Mouse (Mus musculus) forebrain, embryonic 15.5 days (tissue): Measurements from ENCODE around the gene Dhx32. TPM values are rescaled to one million over a fixed set of nuclear protein-coding genes. Genes with fewer than 3 reads are reported as not detected.

Source experiments
- ATAC-seq: fragments of 200-750 bp; cut with Nextera tagmentation; replicated peaks from 2 replicates; pipeline ENCODE4 v1.8.0; 2017; ENCODE audit warnings: mild to moderate bottlenecking, moderate TSS enrichment, moderate library complexity
- H3K27ac ChIP-seq: fragments of 300-500 bp; sonication (generic); replicated peaks from 2 replicates; pipeline ENCODE4 v1.5.1; 2015; ENCODE audit warnings: mild to moderate bottlenecking, inconsistent platforms
- H3K27me3 ChIP-seq: fragments of 300-500 bp; sonication (generic); 2 replicates; pipeline ENCODE4 v1.6.1; 2015; ENCODE audit warnings: inconsistent platforms
- H3K36me3 ChIP-seq: fragments of 300-500 bp; sonication (generic); 2 replicates; pipeline ENCODE4 v1.6.1; 2015; ENCODE audit warnings: mild to moderate bottlenecking, inconsistent platforms
- H3K4me1 ChIP-seq: fragments of 300-500 bp; sonication (generic); 2 replicates; pipeline ENCODE4 v1.6.1; 2015; ENCODE audit warnings: inconsistent platforms
- H3K4me2 ChIP-seq: fragments of 300-500 bp; sonication (generic); replicated peaks from 2 replicates; pipeline ENCODE4 v1.6.1; 2015; ENCODE audit warnings: mild to moderate bottlenecking, inconsistent platforms
- H3K4me3 ChIP-seq: fragments of 300-500 bp; sonication (generic); 2 replicates; pipeline ENCODE4 v1.5.1; 2015; ENCODE audit warnings: mild to moderate bottlenecking, inconsistent platforms
- H3K9ac ChIP-seq: fragments of 300-500 bp; sonication (generic); replicated peaks from 2 replicates; pipeline ENCODE4 v1.6.1; 2015; ENCODE audit warnings: mild to moderate bottlenecking, inconsistent platforms
- H3K9me3 ChIP-seq: fragments of 300-500 bp; sonication (generic); 2 replicates; pipeline ENCODE4 v1.6.1; 2016; ENCODE audit warnings: inconsistent platforms
- WGBS: fragments of 180-500 bp; shearing (Covaris S2); methylation state at CpG from one replicate; pipeline ENCODE4 v1.1.7; 2015; ENCODE audit warnings: mixed read lengths; 5-methylcytosine and 5-hydroxymethylcytosine counted together
- polyA plus RNA-seq: library from polyadenylated mRNA; unstranded; fragments of >200 nt; fragmentation: Nextera tagmentation; extraction: Ambion mirVana; gene quantifications from 2 replicates; pipeline ENCODE4 v1.2.1, GENCODE M21; 2015

Dhx32 gene
- polyA plus RNA-seq, 1 experiment from 2014 or later: 50.3 TPM

- H3K9me3 ChIP-seq: no peaks in the 10 kb centered on the region
- no peak for ATAC-seq
- peaks cover 27% of the 10 kb centered on the region for H3K4me1 ChIP-seq
- no peak overlapping the region for H3K4me3 ChIP-seq
- peaks cover 26% of the 10 kb centered on the region; the same call in 1 of the 2 replicates for H3K36me3 ChIP-seq
- H3K9ac ChIP-seq: no peak overlapping the region
- H3K4me2 ChIP-seq: no peak overlapping the region
- peak overlapping the region; percentile 55 for H3K27ac ChIP-seq
- WGBS: 70% methylated on average over 1 of the region's 1 CpGs
- no peaks in the 10 kb centered on the region for H3K27me3 ChIP-seq
Observed at GRCm38 (mm10) chr7:133744209-133744608, 38.3 kb downstream of the Dhx32 start.

- Histone ChIP-seq H3K36me3 (peaks cover 25% of the 10 kb centered on the region; the same call in 1 of the 2 replicates), H3K27ac (peak overlapping the region; percentile 55), H3K9ac (no peak overlapping the region), H3K4me1 (peaks cover 27% of the 10 kb centered on the region), H3K27me3 (no peaks in the 10 kb centered on the region), H3K4me3 (no peak overlapping the region), H3K9me3 (no peaks in the 10 kb centered on the region), H3K4me2 (no peak overlapping the region)
- WGBS: 37% methylated on average over 4 of the region's 4 CpGs
- ATAC-seq: peak; percentile 72
Observed at GRCm38 (mm10) chr7:133743611-133744010, 38.9 kb downstream of the Dhx32 start.

- WGBS: 78% methylated on average over 12 of the region's 12 CpGs
- no peak for ATAC-seq
- no peak overlapping the region for H3K4me3 ChIP-seq
- no peak overlapping the region for H3K9ac ChIP-seq
- no peaks in the 10 kb centered on the region for H3K9me3 ChIP-seq
- H3K36me3 ChIP-seq: peaks cover 24% of the 10 kb centered on the region; the same call in 1 of the 2 replicates
- H3K27me3 ChIP-seq: no peaks in the 10 kb centered on the region
- no peak overlapping the region for H3K4me2 ChIP-seq
- H3K4me1 ChIP-seq: peaks cover 27% of the 10 kb centered on the region
- peak overlapping the region; percentile 55 for H3K27ac ChIP-seq
Observed at GRCm38 (mm10) chr7:133742530-133743325, 39.8 kb downstream of the Dhx32 start.

GRCm38 (mm10) chr7:133740558-133740957 lies 42.0 kb downstream of the Dhx32 start:
- H3K4me3 ChIP-seq: no peak overlapping the region
- ATAC-seq: no peak
- peaks cover 27% of the 10 kb centered on the region for H3K4me1 ChIP-seq
- 94% methylated on average over 7 of the region's 7 CpGs for WGBS
- H3K9ac ChIP-seq: no peak overlapping the region
- no peak overlapping the region for H3K27ac ChIP-seq
- H3K27me3 ChIP-seq: no peaks in the 10 kb centered on the region
- no peaks in the 10 kb centered on the region for H3K9me3 ChIP-seq
- H3K4me2 ChIP-seq: no peak overlapping the region
- H3K36me3 ChIP-seq: peaks cover 26% of the 10 kb centered on the region; the same call in 1 of the 2 replicates

- Histone ChIP-seq H3K4me3 (no peak overlapping the region), H3K4me1 (peaks cover 9% of the 10 kb centered on the region), H3K4me2 (no peak overlapping the region), H3K9ac (no peak overlapping the region), H3K27me3 (no peaks in the 10 kb centered on the region), H3K36me3 (peaks cover 18% of the 10 kb centered on the region; the same call in 1 of the 2 replicates), H3K27ac (peak overlapping the region; percentile 49), H3K9me3 (no peaks in the 10 kb centered on the region)
- WGBS: 55% methylated on average over 4 of the region's 4 CpGs
- ATAC-seq: no peak
Observed at GRCm38 (mm10) chr7:133731971-133732645, 50.4 kb downstream of the Dhx32 start.

- Histone ChIP-seq H3K27me3 (no peaks in the 10 kb centered on the region), H3K4me2 (no peak overlapping the region), H3K27ac (no peak overlapping the region), H3K9ac (no peak overlapping the region), H3K4me1 (peaks cover 9% of the 10 kb centered on the region), H3K4me3 (no peak overlapping the region), H3K9me3 (no peaks in the 10 kb centered on the region), H3K36me3 (peaks cover 17% of the 10 kb centered on the region; the same call in 1 of the 2 replicates)
- ATAC-seq: no peak
- 86% methylated on average over 11 of the region's 11 CpGs for WGBS
Observed at GRCm38 (mm10) chr7:133730324-133731191, 52.0 kb downstream of the Dhx32 start.

GRCm38 (mm10) chr7:133729351-133729750 lies 53.2 kb downstream of the Dhx32 start:
- Histone ChIP-seq H3K9me3 (no peaks in the 10 kb centered on the region), H3K27ac (0 out of 2 replicates have a peak overlapping the region, but pooled peaks have one; percentile 47), H3K9ac (no peak overlapping the region), H3K4me3 (no peak overlapping the region), H3K4me2 (no peak overlapping the region), H3K27me3 (no peaks in the 10 kb centered on the region), H3K4me1 (peaks cover 13% of the 10 kb centered on the region), H3K36me3 (peaks cover 18% of the 10 kb centered on the region; the same call in 1 of the 2 replicates)
- no peak for ATAC-seq
- WGBS: 76% methylated on average over 5 of the region's 5 CpGs

- H3K27me3 ChIP-seq: no peaks in the 10 kb centered on the region
- no peak overlapping the region for H3K27ac ChIP-seq
- no peak overlapping the region for H3K4me2 ChIP-seq
- H3K4me1 ChIP-seq: peaks cover 9% of the 10 kb centered on the region
- H3K4me3 ChIP-seq: no peak overlapping the region
- ATAC-seq: no peak
- WGBS: 89% methylated on average over 6 of the region's 6 CpGs
- H3K9ac ChIP-seq: no peak overlapping the region
- peaks cover 25% of the 10 kb centered on the region for H3K36me3 ChIP-seq
- H3K9me3 ChIP-seq: no peaks in the 10 kb centered on the region
Observed at GRCm38 (mm10) chr7:133727027-133727426, 55.5 kb downstream of the Dhx32 start.

- WGBS: 85% methylated on average over 10 of the region's 10 CpGs
- H3K27me3 ChIP-seq: no peaks in the 10 kb centered on the region
- H3K4me1 ChIP-seq: peaks cover 5% of the 10 kb centered on the region; the same call in 1 of the 2 replicates
- no peak overlapping the region for H3K4me2 ChIP-seq
- no peaks in the 10 kb centered on the region for H3K9me3 ChIP-seq
- H3K4me3 ChIP-seq: no peak overlapping the region
- peaks cover 37% of the 10 kb centered on the region for H3K36me3 ChIP-seq
- no peak overlapping the region for H3K9ac ChIP-seq
- no peak for ATAC-seq
- H3K27ac ChIP-seq: no peak overlapping the region
Observed at GRCm38 (mm10) chr7:133725571-133725970, 57.0 kb downstream of the Dhx32 start.

GRCm38 (mm10) chr7:133724844-133725243 lies 57.7 kb downstream of the Dhx32 start:
- peaks cover 5% of the 10 kb centered on the region; the same call in 1 of the 2 replicates for H3K4me1 ChIP-seq
- no peak overlapping the region for H3K9ac ChIP-seq
- H3K4me3 ChIP-seq: no peak overlapping the region
- H3K4me2 ChIP-seq: no peak overlapping the region
- no peak for ATAC-seq
- no peak overlapping the region for H3K27ac ChIP-seq
- WGBS: 31% methylated on average over 10 of the region's 10 CpGs
- H3K36me3 ChIP-seq: peaks cover 44% of the 10 kb centered on the region
- no peaks in the 10 kb centered on the region for H3K9me3 ChIP-seq
- no peaks in the 10 kb centered on the region for H3K27me3 ChIP-seq

- ATAC-seq: no peak
Observed at GRCm38 (mm10) chr7:133720616-133721015, 61.9 kb downstream of the Dhx32 start.

More at GRCm38 (mm10) chr7:133720616-133721015, 61.9 kb downstream of the Dhx32 start:
- Histone ChIP-seq H3K9ac (no peak overlapping the region), H3K4me1 (peaks cover 5% of the 10 kb centered on the region; the same call in 1 of the 2 replicates), H3K9me3 (no peaks in the 10 kb centered on the region), H3K27ac (no peak overlapping the region), H3K4me3 (no peak overlapping the region), H3K27me3 (no peaks in the 10 kb centered on the region), H3K4me2 (no peak overlapping the region), H3K36me3 (peaks cover 83% of the 10 kb centered on the region)
- WGBS: 86% methylated on average over 11 of the region's 11 CpGs
